Mouse (Mus musculus) erythroblast, embryonic 14.5 days (primary cell): ENCODE results near the gene Cds2.

Source experiments
- GATA1 ChIP-seq: IDR thresholded peaks from 2 replicates; pipeline ENCODE4 v1.6.1; 2012; ENCODE audit warnings: low read length, inconsistent platforms, mixed read lengths
- TAL1 ChIP-seq: IDR thresholded peaks from 3 replicates; pipeline ENCODE4 v1.6.1; 2012; ENCODE audit warnings: low read length, inconsistent platforms, mixed read lengths

DNA sequence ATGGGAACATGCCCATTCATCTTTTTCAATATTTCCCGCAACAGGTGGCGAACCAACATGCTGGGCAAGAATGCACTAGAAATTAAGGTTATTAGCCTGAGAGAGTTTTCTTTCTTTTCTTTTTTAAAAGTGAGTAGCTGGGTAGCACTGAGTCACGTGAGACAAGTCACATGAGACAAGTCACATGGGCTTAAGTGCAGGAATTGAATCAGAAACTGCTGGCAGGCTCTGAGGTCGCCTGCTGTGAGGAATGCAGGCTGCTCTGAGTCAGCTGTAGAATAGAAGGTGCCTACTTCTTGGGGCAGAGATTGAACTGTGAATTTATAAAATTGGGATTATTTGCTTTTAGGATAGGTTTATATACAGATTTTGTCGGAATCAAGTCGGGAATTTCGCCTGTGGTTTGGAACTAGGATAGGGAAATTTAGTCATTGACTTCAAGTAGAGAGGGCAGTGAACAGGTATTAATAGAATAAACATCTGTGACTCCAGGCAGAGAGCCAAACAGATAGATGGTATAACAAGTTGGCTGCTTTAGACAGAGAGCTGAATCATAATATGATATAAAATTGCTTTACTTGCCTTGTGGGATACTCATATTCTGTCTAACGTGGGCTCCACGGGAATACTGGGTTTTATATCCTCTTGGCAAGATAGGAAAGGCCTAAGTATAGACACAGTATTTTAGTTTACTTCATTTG, 23.6 kb downstream of the Cds2 start:
- TF ChIP-seq GATA1: no peak
- TF ChIP-seq TAL1: no peak
